Mouse (Mus musculus): ENCODE measurements around the gene Serpina9.
"Not testable (repeated sequence)": the region's sequence is repeated elsewhere in the genome, so short reads cannot be mapped to it uniquely, and the experiment has no call there.

The Serpina9 gene

GRCm38 (mm10) chr12:103989857-103990256 lies 23.7 kb downstream of the Serpina9 start, which contains the start of gene Serpina11:
TSS of gene Serpina11 (minus strand) at chr12:103989957.
- no peak for DNase-seq (ENCODE audit: low read depth, low spot score)

GRCm38 (mm10) chr12:103989514-103989767 lies 24.1 kb downstream of the Serpina9 start:
- no peak for DNase-seq (ENCODE audit: low read depth, low spot score)

- DNase-seq (ENCODE audit: low read depth, low spot score), result no peak
These were observed 24.6 kb downstream of the Serpina9 start for GRCm38 (mm10) chr12:103988754-103989513.

- DNase-seq (ENCODE audit: low read depth, low spot score), result no peak
These were observed 27.7 kb downstream of the Serpina9 start for GRCm38 (mm10) chr12:103985868-103986267.

- peak; percentile 46 for DNase-seq (ENCODE audit: low read depth, low spot score)
These were observed 28.6 kb downstream of the Serpina9 start for GRCm38 (mm10) chr12:103984935-103985334.

- DNase-seq (ENCODE audit: low read depth, low spot score), result no peak
These were observed 31.8 kb downstream of the Serpina9 start for GRCm38 (mm10) chr12:103981646-103982360.

- no peak for DNase-seq (ENCODE audit: low read depth, low spot score)
These were observed 35.3 kb downstream of the Serpina9 start for GRCm38 (mm10) chr12:103978294-103978693.

- peak; percentile 42 for DNase-seq (ENCODE audit: low read depth, low spot score)
These were observed 35.7 kb downstream of the Serpina9 start for GRCm38 (mm10) chr12:103977846-103978245.

GRCm38 (mm10) chr12:103977060-103977459 lies 36.5 kb downstream of the Serpina9 start:
- no peak for DNase-seq (ENCODE audit: low read depth, low spot score)

GRCm38 (mm10) chr12:103971080-103971479 lies 42.5 kb downstream of the Serpina9 start:
- DNase-seq (ENCODE audit: low read depth, low spot score), result no peak

GRCm38 (mm10) chr12:103969577-103970116 lies 43.9 kb downstream of the Serpina9 start:
- DNase-seq (ENCODE audit: low read depth, low spot score), result no peak

- no peak for DNase-seq (ENCODE audit: low read depth, low spot score)
These were observed 46.8 kb downstream of the Serpina9 start for GRCm38 (mm10) chr12:103966761-103967160.

- no peak for DNase-seq (ENCODE audit: low read depth, low spot score)
These were observed 50.3 kb downstream of the Serpina9 start for GRCm38 (mm10) chr12:103963288-103963687.

- DNase-seq (ENCODE audit: low read depth, low spot score), result no peak
These were observed 50.7 kb downstream of the Serpina9 start for GRCm38 (mm10) chr12:103962860-103963259.

GRCm38 (mm10) chr12:103962337-103962736 lies 51.2 kb downstream of the Serpina9 start:
- no peak for DNase-seq (ENCODE audit: low read depth, low spot score)

- DNase-seq (ENCODE audit: low read depth, low spot score), result no peak
These were observed 51.8 kb downstream of the Serpina9 start for GRCm38 (mm10) chr12:103961716-103962115.

- no peak for DNase-seq (ENCODE audit: low read depth, low spot score)
These were observed 54.8 kb downstream of the Serpina9 start, which contains the start of gene Serpina1e for GRCm38 (mm10) chr12:103958798-103959197. TSS of gene Serpina1e (minus strand) at chr12:103958975.

- DNase-seq (ENCODE audit: low read depth, low spot score), result not testable (repeated sequence)
These were observed 57.0 kb downstream of the Serpina9 start for GRCm38 (mm10) chr12:103956555-103956954.

- not testable (repeated sequence) for DNase-seq (ENCODE audit: low read depth, low spot score)
These were observed 60.6 kb downstream of the Serpina9 start for GRCm38 (mm10) chr12:103952972-103953371.

- DNase-seq (ENCODE audit: low read depth, low spot score), result no peak
These were observed 67.3 kb downstream of the Serpina9 start for GRCm38 (mm10) chr12:103946243-103946642.

All from A20 (cell line).